Mouse (Mus musculus) embryonic stem cell, embryonic (primary cell): ENCODE results near the gene Ppih.

ENCODE experiments used
- CTCF ChIA-PET, 4 experiments: fragments of 300-600 bp in 2 of 4; fragments of 350-600 bp in 2 of 4; sonication (Branson Sonifier 250); formaldehyde crosslinking; loops; one replicate each; lab custom pipeline; 2022; ENCODE audit warnings: inconsistent platforms in 2 of 4; lab: Charles Lee
- POLR2A ChIA-PET, 4 experiments: fragments of 300-600 bp in 2 of 4; fragments of 350-600 bp in 2 of 4; sonication (Branson Sonifier 250); formaldehyde crosslinking; loops; one replicate each; lab custom pipeline; 2022; ENCODE audit warnings: antibody characterized with exemption in 4 of 4, inconsistent platforms in 1 of 4; lab: Charles Lee

The Ppih gene

DNA sequence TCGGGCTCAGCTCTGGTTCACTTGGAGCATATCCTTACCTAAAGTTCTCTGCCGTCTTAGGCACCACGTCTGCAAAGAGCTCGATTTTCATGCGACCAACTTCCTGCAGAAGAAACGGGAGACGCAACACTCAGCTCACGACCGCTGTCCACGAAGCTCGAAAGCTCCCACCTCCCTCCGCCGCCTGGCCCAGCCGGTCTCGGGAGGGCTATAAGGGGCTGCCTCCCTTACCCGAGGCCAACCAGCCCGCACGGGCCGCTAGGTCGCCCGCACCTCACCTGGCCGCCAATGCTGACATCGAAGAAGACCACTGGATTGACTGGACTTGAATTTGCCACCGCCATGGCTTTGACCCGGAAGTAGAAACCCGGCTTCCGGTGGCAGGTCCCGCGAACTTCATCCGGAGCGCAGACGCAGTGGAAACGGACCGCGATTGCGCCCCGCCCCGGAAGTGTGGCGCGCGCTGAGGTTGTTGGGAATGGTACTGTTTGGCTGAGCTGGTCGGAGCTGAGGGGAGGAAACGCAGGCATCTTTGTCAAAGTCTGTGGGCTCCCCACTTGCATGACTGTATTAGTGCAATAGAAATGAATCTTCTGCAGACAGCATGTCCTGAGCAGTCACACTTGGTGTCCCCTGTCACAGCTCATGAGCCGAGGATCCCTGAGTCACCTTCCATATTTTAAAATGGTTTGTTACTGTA is at the start of gene Ppih:
Ppih (minus strand) TSS at position 416 of the 700 bp plus-strand sequence.
- ChIA-PET CTCF (interaction anchor here (0.6 to 1.1 kb wide), 6 partner anchors 11 to 81 kb away, joined by 3 to 12 read pairs (median 3); no protein-coding TSS in a partner anchor), POLR2A (interaction anchor here (0.6 to 12.6 kb wide), 41 partner anchors 10 to 1498 kb away, joined by 3 to 139 read pairs (median 4); partner anchors contain the start of genes Ybx1 (in 3 of the 4), AU022252 (in 2 of the 4), P3h1 (in 2 of the 4) and Ctps (in 1 of the 4))

DNA sequence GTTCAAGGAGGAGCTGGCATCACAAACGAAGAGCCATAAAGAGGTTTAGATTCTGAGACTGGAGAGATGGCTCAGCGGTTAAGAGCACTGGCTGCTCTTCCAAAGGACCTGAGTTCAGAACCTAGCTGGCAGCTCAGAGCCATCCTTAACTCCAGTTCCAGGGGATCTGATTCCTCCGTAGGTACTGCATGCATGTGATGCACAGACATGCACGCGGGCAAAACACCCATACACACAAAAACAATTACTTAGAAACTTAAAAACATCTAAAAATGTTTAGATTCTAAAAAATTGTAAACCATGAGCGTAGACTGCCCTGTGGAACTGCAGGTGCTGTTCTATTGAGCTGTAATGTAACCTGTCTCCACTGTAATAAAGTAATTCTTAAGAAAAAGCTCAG is 49.1 kb upstream of the Ppih start:
- ChIA-PET POLR2A (interaction anchor here in 3 of 4 experiments (0.7 to 1.4 kb wide), 9 partner anchors 10 to 229 kb away, joined by 3 to 5 read pairs (median 3); no protein-coding TSS in a partner anchor), CTCF (interaction anchor here in 3 of 4 experiments (0.6 to 1.7 kb wide), 26 partner anchors 10 to 298 kb away, joined by 3 to 12 read pairs (median 3); partner anchors contain the start of genes AU022252 (in 1 of the 3), Cldn19 (in 1 of the 3), P3h1 (in 1 of the 3) and Svbp (in 1 of the 3))

DNA sequence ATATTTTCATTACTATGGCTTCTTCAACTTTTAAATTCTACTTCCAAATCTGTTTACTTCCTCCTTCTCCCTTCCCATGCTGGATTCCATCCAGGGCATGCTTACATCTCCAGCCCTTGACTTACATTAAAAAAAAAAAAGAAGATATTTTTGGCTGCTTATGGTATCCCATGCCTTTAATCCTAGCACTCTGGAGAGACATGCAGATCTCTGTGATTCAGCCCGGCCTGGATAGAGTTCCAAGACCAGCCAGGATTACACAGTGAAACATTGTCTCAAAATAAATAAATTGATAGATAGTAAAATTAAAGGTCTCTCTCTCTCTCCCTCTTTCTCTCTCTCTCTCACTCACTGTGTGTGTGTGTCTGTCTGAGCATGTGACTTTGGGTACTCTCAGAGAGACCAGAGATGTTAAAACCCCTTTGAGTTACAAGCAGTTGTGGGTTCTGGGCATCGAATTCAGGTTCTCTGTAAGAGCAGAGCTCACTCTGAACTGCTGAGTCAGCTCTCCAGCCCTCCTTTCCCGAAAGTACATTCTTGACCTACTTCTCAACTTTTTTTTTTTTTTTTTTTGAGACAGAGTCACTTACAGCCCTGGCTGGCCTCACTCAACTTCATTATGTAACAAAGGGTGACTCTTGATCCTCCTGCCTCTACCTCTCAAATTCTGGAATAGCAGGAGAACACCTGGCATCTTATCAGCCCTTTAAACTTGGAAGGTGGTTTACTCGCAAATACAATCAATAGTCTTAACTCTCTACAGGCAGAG is 46.6 kb upstream of the Ppih start:
- ChIA-PET POLR2A (interaction anchor here in 3 of 4 experiments (0.6 to 1.0 kb wide), 5 partner anchors 21 to 120 kb away, joined by 3 to 4 read pairs (median 3); no protein-coding TSS in a partner anchor), CTCF (interaction anchor here in 2 of 4 experiments (0.6 to 0.7 kb wide), 4 partner anchors 50 to 129 kb away, joined by 3 to 5 read pairs (median 3); no protein-coding TSS in a partner anchor)

DNA sequence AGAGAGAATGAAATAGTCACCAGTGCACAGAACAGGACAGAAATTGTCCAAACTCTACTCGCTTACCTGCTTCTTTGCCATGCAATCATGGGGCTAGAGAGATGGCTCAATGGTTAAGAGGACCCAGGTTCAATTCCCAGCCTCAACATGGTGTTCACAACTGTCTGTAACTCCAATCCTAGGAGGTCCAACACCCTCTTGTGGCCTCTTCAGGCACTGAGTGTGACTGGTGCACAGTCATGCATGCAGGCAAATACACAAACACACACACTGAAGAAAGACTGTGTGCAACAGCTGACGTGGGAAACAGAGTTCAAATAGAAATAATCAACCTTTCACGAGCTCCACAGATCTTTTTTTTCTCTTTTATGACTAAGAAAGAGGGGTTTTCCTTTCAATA is 41.9 kb upstream of the Ppih start:
- CTCF ChIA-PET = interaction anchor here in 3 of 4 experiments (0.7 to 1.1 kb wide), 4 partner anchors 35 to 617 kb away, joined by 3 to 9 read pairs (median 6); no protein-coding TSS in a partner anchor
- POLR2A ChIA-PET = interaction anchor here in 2 of 4 experiments (0.6 to 1.1 kb wide), 2 partner anchors 26 to 68 kb away, joined by 3 read pairs; partner anchors contain the start of gene Ybx1 (in 1 of the 2)

DNA sequence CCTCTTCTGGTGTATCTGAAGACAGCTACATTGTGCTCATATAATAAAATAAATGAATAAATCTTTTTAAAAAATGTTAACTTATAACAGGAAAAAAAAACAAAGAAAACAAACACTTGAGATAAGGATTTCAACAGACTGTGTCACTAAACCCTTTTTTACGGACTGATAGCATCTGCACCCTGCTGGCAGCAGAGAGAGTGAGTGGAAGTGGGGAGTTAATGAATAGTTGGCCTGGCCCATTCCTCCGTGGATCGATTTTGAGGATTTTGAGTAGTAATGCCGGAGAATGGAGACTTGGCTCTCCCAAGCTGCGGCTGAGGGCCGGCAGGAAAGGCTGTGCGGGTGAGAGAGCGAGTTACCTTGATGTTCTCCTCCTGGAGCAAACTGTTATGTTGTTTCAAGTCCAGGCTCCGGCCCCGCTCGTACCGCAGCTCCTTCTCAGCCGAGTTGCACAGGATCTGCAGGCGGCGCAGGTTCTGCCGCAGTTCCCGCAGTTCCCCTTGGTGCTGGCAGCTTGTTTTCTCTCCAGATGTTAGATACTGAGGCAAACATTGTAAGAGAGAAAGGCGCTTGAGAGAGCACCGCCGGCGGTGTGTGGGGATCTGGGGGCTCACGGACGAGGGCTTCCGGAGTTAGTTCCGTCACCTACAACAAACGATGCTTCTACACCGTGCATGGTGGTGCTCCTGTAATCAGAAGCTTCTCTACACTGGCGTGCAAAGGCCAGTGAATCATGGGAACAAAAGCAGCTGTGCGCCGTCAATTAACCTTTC is 39.0 kb upstream of the Ppih start:
- POLR2A ChIA-PET = interaction anchor here in 2 of 4 experiments (0.5 to 2.1 kb wide), 9 partner anchors 10 to 126 kb away, joined by 3 to 5 read pairs (median 4); partner anchors contain the start of genes AU022252 (in 1 of the 2), P3h1 (in 1 of the 2) and Ybx1 (in 1 of the 2)
- CTCF ChIA-PET = interaction anchor here in 3 of 4 experiments (0.6 to 1.3 kb wide), 8 partner anchors 11 to 178 kb away, joined by 3 to 4 read pairs (median 3); no protein-coding TSS in a partner anchor

DNA sequence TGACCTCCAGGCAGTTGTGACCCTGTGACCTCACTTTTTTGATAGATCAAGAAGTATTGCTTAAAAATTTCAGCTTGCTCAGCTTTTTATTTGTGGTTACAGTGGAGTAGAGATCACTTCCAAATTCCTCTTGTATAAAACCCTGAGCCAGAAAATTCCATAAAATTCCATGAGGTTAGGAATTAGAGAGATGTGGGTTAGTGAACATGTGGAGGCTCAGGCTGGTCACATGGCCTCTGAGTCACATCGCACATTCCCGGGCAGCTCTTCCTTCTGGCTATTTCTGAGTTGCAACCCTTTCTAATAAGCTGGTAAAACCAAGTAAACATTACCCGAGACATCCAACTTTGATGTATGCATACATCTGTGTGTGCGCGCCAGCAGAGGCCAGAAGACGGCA is 25.2 kb upstream of the Ppih start:
- POLR2A ChIA-PET = interaction anchor here in 3 of 4 experiments (0.7 to 1.3 kb wide), 7 partner anchors 14 to 1846 kb away, joined by 3 to 5 read pairs (median 3); partner anchors contain the start of gene Ppih (in 1 of the 3)
- CTCF ChIA-PET = interaction anchor here in 1 of 4 experiments (1.0 kb wide), 1 partner anchor 11 kb away, joined by 3 read pairs; no protein-coding TSS in a partner anchor

DNA sequence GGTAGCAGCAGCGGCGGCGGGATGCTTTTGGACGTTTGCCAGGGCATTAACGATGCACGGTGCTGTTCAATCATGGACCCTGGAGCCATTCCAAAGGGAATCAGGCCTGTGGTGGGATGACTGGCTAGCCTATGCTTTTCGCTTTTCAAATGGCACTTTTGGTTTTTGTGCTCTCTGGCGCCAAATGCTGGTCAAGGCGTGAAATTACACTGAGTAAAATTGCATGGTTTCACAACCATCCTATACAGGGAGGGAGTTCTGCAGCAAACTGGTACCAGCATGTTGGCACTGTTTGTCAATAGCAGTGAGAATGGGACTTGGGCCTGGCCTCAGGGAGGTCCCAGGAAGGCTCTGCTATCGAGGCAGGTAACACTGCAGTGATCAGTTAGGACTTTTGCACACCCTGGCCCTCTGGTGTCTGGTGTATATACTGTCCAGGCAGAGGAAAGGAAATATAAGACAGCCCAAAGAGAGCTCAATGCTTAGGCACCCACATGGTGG is 18.6 kb upstream of the Ppih start:
- CTCF ChIA-PET = interaction anchor here (0.5 to 2.2 kb wide), 21 partner anchors 9 to 828 kb away, joined by 3 to 11 read pairs (median 3); partner anchors contain the start of gene Zfp691 (in 1 of the 4)
- POLR2A ChIA-PET = interaction anchor here in 3 of 4 experiments (0.6 to 1.8 kb wide), 14 partner anchors 10 to 1852 kb away, joined by 3 to 6 read pairs (median 3); partner anchors contain the start of genes Ppih (in 2 of the 3) and Ybx1 (in 1 of the 3)

DNA sequence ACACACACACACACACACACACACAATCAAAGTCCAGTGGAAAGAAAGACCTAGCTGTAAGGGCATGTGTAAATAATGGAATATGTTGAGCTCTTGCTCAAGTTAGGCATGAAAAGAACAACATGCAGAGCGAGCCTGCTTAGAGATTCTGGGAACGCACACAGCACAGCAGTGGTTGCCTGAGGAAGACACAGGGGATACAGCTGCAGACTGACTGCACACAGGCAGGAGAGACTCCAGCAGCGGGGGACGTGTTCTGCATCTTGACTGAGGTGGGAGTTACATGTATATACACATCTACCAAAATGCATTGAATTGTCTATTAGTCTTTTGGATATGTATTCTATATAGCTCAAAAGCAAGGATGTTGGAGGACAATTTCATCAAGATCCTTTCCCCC is 18.1 kb upstream of the Ppih start:
- POLR2A ChIA-PET = interaction anchor here in 3 of 4 experiments (0.5 to 1.8 kb wide), 15 partner anchors 9 to 1853 kb away, joined by 3 to 7 read pairs (median 3); partner anchors contain the start of genes Ppih (in 2 of the 3) and Ybx1 (in 1 of the 3)
- CTCF ChIA-PET = interaction anchor here (0.6 to 2.2 kb wide), 16 partner anchors 9 to 827 kb away, joined by 3 to 11 read pairs (median 4); partner anchors contain the start of gene Ppih (in 1 of the 4)

DNA sequence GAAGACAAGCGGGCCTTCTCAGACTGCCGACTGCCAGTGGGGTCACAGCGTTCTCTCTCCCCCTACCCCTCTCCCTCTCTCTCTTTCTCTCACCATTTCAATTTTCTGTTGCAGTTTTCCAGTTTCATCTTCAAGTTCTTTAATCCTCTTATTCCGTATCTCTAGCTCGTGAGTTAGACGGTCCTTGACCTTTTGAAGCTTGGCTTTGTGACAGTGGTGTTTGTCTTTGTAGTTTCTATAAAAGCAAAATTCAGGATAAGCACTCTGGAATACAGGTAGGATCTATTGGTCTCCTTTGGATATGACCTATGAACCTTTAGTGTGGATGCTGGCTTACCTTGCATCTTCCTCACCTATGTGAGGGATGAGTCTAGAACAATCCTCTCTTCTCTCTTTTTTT is 13.1 kb upstream of the Ppih start:
- ChIA-PET CTCF (interaction anchor here in 1 of 4 experiments (0.6 kb wide), 1 partner anchor 89 kb away, joined by 3 read pairs; no protein-coding TSS in a partner anchor), POLR2A (no interaction called here)

DNA sequence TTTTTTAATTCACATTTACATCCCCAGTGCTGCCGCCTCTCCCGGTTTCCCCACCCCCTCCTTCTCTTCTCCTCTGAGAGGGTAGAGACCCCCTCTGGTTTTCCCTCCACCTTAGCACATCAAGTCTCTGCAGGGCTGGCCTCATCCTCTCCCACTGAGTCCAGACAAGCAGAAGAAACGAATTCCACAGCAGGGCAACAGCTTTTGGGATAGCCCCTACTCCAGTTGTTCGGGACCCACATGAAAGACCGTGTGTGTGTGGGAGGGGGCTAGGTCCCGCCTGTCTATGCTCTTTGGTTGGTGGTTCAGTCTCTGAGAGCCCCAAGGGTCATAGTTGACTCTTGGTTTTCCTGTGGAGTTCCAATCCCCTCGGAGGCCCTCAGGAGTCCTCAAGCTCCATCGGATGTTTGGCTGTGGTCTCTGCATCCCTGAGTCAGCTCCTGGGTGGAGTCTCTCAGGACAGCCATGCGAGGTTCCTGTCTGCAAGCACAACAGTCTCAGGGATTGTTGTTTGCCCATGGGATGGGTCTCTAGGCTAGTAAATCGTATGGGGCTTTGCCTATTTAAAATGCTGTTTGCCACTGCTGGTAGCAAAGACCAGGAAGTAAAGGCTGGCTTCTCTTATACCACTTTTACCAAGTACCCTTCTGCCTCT is 677 bp upstream of the Ppih start:
- ChIA-PET CTCF (interaction anchor here in 3 of 4 experiments (0.7 to 1.1 kb wide), 5 partner anchors 15 to 86 kb away, joined by 3 to 4 read pairs (median 3); no protein-coding TSS in a partner anchor), POLR2A (interaction anchor here (0.6 to 12.6 kb wide), 36 partner anchors 10 to 1249 kb away, joined by 3 to 139 read pairs (median 4); partner anchors contain the start of genes Ybx1 (in 3 of the 4), AU022252 (in 2 of the 4), P3h1 (in 2 of the 4) and Ctps (in 1 of the 4))

DNA sequence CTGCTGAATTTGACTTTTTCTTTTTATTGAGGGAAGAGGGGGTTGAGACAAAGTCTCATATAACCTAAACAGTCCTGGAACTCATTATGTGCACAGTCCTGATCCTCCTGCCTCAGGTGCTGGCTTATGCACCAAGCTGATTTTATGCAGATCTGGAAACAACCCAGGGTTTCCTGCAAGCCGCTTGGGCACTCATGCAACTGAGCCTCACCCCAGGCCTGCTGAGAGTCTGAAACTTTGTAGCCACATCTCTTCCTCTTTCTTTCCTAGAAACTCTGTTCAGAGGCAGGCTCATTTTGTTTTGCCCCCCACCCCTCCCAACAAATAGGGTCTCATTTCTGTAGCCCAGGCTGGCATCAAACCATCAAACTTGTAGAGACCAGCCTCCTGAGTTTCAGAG is 6.6 kb downstream of the Ppih start:
- POLR2A ChIA-PET = interaction anchor here (0.6 to 12.6 kb wide), 15 partner anchors 9 to 1110 kb away, joined by 3 to 139 read pairs (median 4); partner anchors contain the start of genes Ybx1 (in 2 of the 4) and Frg2f1 (in 1 of the 4)
- CTCF ChIA-PET = interaction anchor here in 3 of 4 experiments (0.7 kb wide), 3 partner anchors 59 to 1543 kb away, joined by 3 to 9 read pairs (median 3); no protein-coding TSS in a partner anchor

DNA sequence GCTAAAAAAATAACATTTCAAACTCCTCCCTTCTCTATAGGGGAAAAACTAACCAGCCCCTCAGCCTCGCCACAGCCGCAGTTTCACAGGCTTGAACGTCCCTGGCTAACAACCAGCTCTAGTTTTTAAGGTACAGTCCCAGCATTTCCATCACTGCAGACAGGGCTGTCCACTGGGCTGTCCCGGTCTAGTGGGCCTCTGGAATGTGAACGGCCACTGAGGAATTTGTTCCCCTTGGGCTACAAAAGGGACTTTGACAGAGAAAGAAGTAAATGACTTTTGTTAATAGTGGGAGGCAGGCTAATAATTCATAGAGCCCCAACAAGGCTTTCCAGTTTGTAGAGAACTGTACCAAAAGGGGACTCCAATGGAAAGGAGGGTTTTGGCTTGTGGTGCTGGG is 14.9 kb downstream of the Ppih start:
- ChIA-PET CTCF (interaction anchor here in 3 of 4 experiments (0.7 to 1.6 kb wide), 3 partner anchors 26 to 67 kb away, joined by 3 to 8 read pairs (median 4); no protein-coding TSS in a partner anchor), POLR2A (interaction anchor here in 3 of 4 experiments (0.8 to 21.1 kb wide), 15 partner anchors 8 to 136 kb away, joined by 3 to 448 read pairs (median 9); partner anchors contain the start of genes Ybx1 (in 3 of the 3), Ppih (in 2 of the 3), AU022252 (in 1 of the 3) and P3h1 (in 1 of the 3))

DNA sequence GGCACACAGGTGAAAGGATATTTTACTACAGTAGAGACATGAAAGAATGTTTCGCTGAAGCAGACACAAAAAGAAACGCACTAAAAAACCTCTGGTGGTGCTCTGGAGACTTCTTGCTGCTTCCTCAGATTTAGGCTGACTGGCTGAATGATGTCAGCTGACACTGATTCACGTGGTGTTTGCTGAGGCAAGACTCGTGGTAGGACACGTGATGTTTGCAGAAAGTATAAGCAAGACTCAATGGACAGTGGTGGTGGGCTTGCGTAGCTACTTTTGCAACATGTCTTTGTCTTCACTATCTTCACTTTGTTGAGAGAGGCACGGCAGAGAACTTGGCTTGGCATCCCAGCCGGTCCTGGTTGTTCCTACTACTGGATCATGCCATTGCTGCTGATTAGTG is 17.1 kb downstream of the Ppih start:
- ChIA-PET POLR2A (interaction anchor here in 3 of 4 experiments (0.6 to 21.1 kb wide), 11 partner anchors 8 to 236 kb away, joined by 3 to 448 read pairs (median 10); partner anchors contain the start of genes Ybx1 (in 3 of the 3), Frg2f1 (in 1 of the 3) and Ppih (in 1 of the 3)), CTCF (no interaction called here)

DNA sequence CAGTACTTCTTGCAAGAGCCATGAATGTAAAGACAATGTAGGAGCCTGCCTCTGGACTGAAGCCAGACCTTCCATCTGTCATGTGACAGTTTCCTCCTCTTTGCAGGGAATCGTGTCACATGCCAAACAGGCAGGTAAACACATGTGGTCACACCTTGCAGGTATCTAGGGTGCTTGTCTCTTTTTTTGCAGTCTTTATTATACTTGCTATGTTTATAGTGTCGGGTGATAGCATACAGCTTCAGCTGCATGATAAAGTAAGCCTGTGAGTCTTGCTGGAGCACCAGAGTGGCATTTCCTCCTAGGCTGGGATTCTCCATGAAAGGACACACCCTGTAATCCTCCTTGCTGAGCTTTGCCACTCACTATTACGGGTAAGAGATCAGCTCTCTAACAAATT is 18.6 kb downstream of the Ppih start:
- CTCF ChIA-PET = no interaction called here
- POLR2A ChIA-PET = interaction anchor here in 3 of 4 experiments (0.6 to 21.1 kb wide), 10 partner anchors 8 to 52 kb away, joined by 3 to 448 read pairs (median 7); partner anchors contain the start of genes Ppih (in 2 of the 3) and Ybx1 (in 1 of the 3)

DNA sequence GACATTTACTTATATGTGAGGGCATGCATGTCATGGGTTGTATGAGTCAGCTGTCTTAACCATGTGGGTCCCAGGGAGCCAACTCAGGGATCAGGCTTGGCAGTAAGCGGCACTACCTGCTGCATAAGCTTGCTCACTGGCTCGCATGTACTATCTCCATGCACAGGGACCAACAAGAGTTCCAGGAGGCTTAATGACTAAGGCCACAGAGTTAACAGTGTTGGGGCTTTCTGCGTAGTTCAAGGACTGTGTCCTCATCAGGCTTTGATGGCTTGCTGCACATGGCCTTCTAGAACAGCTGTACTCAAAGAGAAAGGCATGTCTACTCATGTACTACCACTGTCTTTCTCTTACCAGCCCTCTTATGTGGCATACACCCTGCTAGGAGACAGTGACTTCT is 19.6 kb downstream of the Ppih start:
- CTCF ChIA-PET = no interaction called here

More for the DNA sequence above, 19.6 kb downstream of the Ppih start:
- POLR2A ChIA-PET = interaction anchor here in 2 of 4 experiments (1.0 to 21.1 kb wide), 7 partner anchors 9 to 51 kb away, joined by 3 to 448 read pairs (median 6); partner anchors contain the start of gene Ppih (in 2 of the 2)
